Comparison of ENCODE assay signal across 24 mouse cellular contexts in the genomic region with DNA sequence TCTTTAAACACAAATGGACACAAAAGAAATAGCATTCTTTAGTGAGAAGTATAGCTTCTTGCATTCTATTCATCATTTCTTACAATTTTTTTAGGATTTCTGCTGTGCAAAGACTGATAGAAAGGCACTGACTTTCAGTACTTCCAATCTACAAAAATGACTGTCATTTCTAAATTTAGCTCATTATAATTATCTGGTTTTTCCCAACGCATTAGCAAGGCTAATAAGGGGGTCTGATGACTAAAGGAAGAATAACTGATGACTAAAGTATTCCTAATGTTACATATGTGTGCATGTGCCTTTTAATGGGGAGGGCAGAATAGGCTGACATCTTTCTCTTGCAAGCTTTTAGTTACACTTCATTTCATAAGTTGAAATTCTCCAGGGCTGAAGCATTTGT.
"Had no signal": no experiment of that assay in that cellular context is flagged by ENCODE, and none has a peak within 500 bp of the region (broad histone marks: within the 10 kb centered on the region; RNA-seq: fewer than 3 reads in every experiment).

No protein-coding gene starts in this region.

- H3K9me3 ChIP-seq: heart, embryonic 13.5 days; heart, embryonic 15.5 days; hindbrain, embryonic 13.5 days; hindbrain, embryonic 15.5 days; intestine, embryonic 15.5 days; limb, embryonic 13.5 days; limb, embryonic 15.5 days; liver, embryonic 12.5 days had no signal

- H3K36me3 ChIP-seq: heart, embryonic 13.5 days; heart, embryonic 15.5 days; hindbrain, embryonic 13.5 days; hindbrain, embryonic 15.5 days; intestine, embryonic 15.5 days; limb, embryonic 13.5 days; limb, embryonic 15.5 days; liver, embryonic 12.5 days had no signal

- H3K4me3 ChIP-seq: heart, adult 2 months; heart, embryonic 13.5 days; heart, embryonic 15.5 days; hindbrain, embryonic 13.5 days; hindbrain, embryonic 15.5 days; intestine, embryonic 15.5 days; limb, embryonic 13.5 days; limb, embryonic 15.5 days; liver, embryonic 12.5 days had no signal

- H3K9ac ChIP-seq: heart, embryonic 13.5 days; heart, embryonic 15.5 days; hindbrain, embryonic 13.5 days; hindbrain, embryonic 15.5 days; intestine, embryonic 15.5 days; limb, embryonic 13.5 days; limb, embryonic 15.5 days; liver, embryonic 12.5 days; liver, embryonic 14.5 days had no signal

- H3K4me2 ChIP-seq: heart, embryonic 11.5 days; heart, embryonic 13.5 days; heart, embryonic 15.5 days; hindbrain, embryonic 13.5 days; hindbrain, embryonic 15.5 days; intestine, embryonic 15.5 days; limb, embryonic 13.5 days; limb, embryonic 15.5 days; liver, embryonic 12.5 days had no signal

- H3K27me3 ChIP-seq: heart, embryonic 13.5 days; heart, embryonic 15.5 days; hindbrain, embryonic 13.5 days; hindbrain, embryonic 15.5 days; intestine, embryonic 15.5 days; limb, embryonic 13.5 days; limb, embryonic 15.5 days; liver, embryonic 12.5 days had no signal

- H3K27ac ChIP-seq: heart, adult 2 months; heart, embryonic 13.5 days; heart, embryonic 15.5 days; hindbrain, embryonic 13.5 days; hindbrain, embryonic 15.5 days; intestine, embryonic 15.5 days; limb, embryonic 13.5 days; limb, embryonic 15.5 days; liver, embryonic 12.5 days; liver, embryonic 14.5 days had no signal

- ATAC-seq: inflammation-experienced regulatory T-cells, adult 6 months; intestine, embryonic 15.5 days; intestine, postnatal 0 days; liver, embryonic 12.5 days had no signal

- DNase-seq: gastrocnemius, postnatal 14 days; gastrocnemius, postnatal 36 days; heart, adult 2 months; heart, postnatal 14 days; heart, postnatal 36 days; kidney, adult 18-20 months; kidney, adult 8-10 months; kidney, postnatal 10 days; kidney, postnatal 25 days; layer of hippocampus, adult 9-11 months; layer of hippocampus, postnatal 36 days; left cerebral cortex, postnatal 4 days had no signal

- H3K4me1 ChIP-seq: heart, embryonic 15.5 days; hindbrain, embryonic 13.5 days; hindbrain, embryonic 15.5 days; intestine, embryonic 15.5 days; limb, embryonic 13.5 days; limb, embryonic 15.5 days; liver, embryonic 12.5 days had no signal
